Mouse (Mus musculus): ENCODE results near the gene Clec4b2.
A peak's percentile ranks its signal among the peaks of the same experiment; 100 is the strongest.
"Not testable (repeated sequence)": the region's sequence is repeated elsewhere in the genome, so short reads cannot be mapped to it uniquely, and the experiment has no call there.

Clec4b2 gene

DNA sequence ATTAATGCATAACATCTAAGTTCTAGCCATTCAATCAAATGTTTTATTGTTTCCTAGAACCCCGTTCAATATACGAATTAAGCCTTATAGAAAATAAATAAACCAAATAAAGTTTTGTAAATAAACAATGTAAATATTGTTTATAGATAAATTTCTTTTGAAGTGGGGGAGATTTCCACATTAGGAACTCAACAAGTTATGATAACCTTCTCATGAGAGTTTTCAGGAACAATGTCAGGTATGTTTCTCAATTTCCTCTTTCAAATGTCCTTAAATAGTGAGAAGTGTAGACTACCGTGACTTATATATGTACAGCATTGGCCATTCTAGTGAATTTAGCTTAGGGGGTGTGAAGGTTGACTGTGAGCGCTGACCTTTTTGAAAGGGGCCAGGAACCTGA, at the start of gene Clec4b2:
Gene Clec4b2 (plus strand): TSS at position 301 of the 400 bp plus-strand sequence.
- no peak for DNase-seq (ENCODE audit: low read depth, low spot score)

- DNase-seq (ENCODE audit: low read depth, low spot score): peak; percentile 27
These were observed 49.5 kb upstream of the Clec4b2 start for GRCm38 (mm10) chr6:123123195-123123594.

DNA sequence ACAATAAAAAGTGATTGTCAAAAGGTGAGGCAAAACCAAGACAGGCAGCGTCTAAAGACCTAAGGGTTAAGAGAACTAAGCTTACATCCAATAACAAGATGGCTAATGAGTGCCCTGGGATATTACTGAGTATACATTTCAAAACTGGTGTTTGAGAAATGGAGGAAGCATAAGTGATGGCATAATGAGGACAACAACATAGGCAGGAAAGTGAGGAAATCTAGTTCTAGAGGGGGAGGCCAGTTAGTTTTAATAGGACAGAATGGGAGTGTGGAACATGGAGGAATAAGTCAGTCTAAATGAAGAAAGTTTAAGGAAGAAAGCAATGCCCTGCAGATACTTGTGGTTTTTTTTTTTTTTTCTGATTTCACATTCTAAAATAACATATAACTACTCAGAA, 45.5 kb upstream of the Clec4b2 start:
- DNase-seq (ENCODE audit: low read depth, low spot score): no peak

DNA sequence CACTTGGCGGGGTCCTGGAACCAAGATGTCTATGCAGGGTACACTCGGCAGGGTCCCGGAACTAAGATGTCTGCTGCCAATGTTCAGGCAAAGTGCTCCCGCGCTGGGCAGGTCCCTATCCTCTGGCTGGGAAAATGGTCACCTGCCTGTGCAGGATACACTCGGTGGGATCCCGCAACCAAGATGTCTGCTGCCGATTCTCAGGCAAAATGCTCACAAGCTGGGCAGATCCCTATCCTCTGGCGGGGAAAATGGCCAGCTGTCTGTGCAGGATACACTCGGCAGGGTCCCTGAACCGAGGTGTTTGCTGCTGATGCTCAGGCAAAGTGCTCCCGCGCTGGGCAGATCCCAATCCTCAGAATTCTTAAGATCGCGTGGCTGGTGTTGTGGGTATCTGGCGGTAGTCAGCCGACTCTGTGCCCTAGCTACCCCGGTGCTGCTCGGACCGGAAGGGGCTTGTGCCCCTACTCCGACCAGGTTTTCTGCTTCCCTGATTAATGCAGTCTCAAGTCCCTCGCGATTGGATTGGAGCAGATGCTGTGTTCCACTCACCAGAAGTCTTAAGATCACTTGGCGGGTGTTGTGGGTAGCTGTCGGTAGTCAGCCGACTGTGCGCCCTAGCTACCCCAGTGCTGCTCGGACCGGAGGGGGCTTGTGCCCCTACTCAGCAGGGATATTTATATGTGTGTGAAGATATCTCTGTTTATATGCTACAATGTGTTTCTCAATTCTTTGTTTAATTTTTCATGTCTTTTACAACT, 34.7 kb upstream of the Clec4b2 start:
- not testable (repeated sequence) for DNase-seq (ENCODE audit: low read depth, low spot score)

DNA sequence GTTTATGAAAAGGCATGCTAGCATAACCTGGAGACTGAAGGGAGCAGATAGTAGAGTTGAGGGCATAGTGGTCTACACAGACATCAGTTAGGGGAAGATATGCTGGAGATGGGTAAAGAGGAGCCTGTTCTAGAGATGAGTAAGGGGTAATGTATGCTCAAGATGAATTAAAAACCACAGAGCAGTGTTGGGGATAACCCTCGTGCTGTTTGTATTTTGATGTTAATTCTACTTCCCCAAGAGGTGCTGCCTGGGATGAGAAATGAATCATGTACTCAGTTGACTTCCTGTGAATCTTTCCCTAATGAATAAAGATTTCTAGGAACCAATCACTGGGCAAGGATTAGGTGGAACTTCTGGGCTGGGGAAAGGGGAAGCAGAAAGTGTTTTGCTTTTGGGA, 2.6 kb upstream of the Clec4b2 start:
- peak; percentile 2 for DNase-seq (ENCODE audit: low read depth, low spot score)

DNA sequence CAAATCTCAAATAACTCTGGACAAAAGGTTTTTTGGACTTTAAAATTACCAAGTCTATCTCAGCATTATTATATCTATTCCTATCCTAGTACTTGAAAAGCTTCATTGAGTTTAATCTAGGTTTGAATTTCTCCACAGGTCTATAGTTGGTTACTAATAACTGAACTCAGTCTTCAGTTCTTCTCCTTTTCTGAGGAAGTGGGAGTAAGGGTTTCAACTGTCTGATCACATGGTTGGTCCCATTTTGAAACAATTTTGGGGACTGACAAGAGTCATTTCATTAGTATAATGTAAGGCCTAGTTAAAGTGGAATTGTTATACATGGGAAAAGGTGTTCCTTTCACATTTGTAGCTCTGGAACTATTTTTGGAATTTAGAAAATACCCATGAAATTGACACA, 1.7 kb upstream of the Clec4b2 start:
- no peak for DNase-seq (ENCODE audit: low read depth, low spot score)

DNA sequence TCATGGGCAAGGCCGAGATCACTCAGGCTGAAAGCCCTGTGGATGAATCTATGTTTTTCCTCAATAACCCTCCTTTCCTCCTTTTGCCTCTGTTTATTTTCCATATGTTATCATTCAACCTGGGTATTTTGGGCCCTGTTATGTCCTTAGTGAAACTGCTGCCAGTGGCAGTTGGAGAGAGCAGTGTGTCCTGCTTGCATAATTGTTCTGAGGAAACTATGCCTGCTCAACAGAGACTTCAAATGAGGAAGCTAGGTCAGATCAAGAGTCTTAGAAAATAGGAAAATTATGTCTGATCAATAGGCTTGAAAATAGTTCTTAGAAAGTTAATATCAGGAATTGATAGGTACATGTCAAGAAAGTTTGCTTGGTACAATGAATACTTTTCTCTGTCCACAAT, 2.9 kb downstream of the Clec4b2 start:
- no peak for DNase-seq (ENCODE audit: low read depth, low spot score)

GRCm38 (mm10) chr6:123184862-123185261, 12.2 kb downstream of the Clec4b2 start:
- not testable (repeated sequence) for DNase-seq (ENCODE audit: low read depth, low spot score)

DNA sequence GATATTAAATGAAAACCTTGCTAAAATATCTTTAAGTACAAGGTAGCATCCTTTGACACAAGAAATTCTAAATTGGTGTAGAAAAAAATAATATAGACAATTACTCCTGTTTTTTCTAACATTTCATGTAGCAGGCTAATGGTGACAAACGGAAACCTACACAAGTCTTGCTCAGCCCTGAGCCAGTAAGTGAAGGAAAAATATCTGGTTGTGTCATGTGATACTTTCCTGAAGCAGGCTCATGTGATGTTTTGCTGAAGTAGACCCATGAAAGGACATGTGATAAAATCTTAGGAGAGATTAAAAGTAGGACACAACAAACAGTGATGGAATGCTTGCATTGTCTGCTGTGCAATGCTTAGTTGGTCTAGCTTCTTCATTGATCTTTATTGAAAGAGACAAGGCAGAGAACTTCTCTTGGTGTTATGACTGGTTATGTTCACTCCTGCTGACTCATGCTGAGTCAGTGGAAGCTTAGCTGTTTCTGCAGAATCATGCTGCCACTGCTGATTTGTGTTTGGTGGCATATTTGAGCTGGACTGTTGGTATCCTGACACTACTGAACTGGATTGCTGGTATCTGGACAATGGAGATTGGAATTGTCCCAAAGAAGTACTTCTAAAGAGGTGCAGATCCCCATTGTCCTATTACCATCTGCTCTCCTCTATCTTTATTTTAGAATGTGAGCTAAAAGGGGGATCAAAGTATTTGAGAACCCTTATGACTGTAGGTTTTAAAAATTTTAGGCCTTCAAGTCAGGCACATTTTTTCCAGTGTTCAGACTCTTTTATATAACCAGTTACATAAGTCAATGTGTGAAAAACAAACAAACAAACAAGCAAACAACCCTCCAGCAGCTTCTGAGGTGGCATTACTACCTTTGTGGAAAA, 34.7 kb downstream of the Clec4b2 start:
- no peak for DNase-seq (ENCODE audit: low read depth, low spot score)

- DNase-seq (ENCODE audit: low read depth, low spot score): not testable (repeated sequence)
These were observed 35.4 kb downstream of the Clec4b2 start for GRCm38 (mm10) chr6:123208077-123208439.

GRCm38 (mm10) chr6:123211726-123212125, 39.0 kb downstream of the Clec4b2 start:
- no peak for DNase-seq (ENCODE audit: low read depth, low spot score)

- peak; percentile 14 for DNase-seq (ENCODE audit: low read depth, low spot score)
These were observed 55.0 kb downstream of the Clec4b2 start for GRCm38 (mm10) chr6:123227519-123228166.

GRCm38 (mm10) chr6:123229644-123230043, 57.0 kb downstream of the Clec4b2 start, which contains the start of gene Clec4n:
Gene Clec4n (plus strand): TSS chr6:123229843.
- no peak for DNase-seq (ENCODE audit: low read depth, low spot score)

GRCm38 (mm10) chr6:123231149-123231548, 58.5 kb downstream of the Clec4b2 start:
- no peak for DNase-seq (ENCODE audit: low read depth, low spot score)

DNA sequence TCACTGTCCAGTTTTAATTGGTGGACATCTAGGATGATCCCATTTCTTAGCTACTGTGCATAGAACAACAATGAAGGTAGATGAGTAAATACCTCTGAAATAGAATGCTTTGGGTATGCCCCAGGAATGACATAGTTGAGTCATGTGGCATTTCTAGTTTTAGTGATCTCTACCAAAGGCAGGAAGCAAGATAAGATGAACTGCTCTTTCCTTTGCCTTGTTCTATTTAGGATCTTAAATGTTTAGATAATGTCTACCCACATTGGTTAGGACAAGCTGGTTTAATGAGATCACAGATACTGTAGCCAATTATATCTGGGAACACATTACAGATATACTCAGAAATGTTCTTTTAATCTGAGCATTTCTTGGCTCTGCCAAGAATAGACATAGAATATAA, 64.9 kb downstream of the Clec4b2 start:
- no peak for DNase-seq (ENCODE audit: low read depth, low spot score)

- no peak for DNase-seq (ENCODE audit: low read depth, low spot score)
These were observed 71.5 kb downstream of the Clec4b2 start for GRCm38 (mm10) chr6:123244201-123244600.

- not testable (repeated sequence) for DNase-seq (ENCODE audit: low read depth, low spot score)
These were observed 76.2 kb downstream of the Clec4b2 start for GRCm38 (mm10) chr6:123248862-123249261.

DNA sequence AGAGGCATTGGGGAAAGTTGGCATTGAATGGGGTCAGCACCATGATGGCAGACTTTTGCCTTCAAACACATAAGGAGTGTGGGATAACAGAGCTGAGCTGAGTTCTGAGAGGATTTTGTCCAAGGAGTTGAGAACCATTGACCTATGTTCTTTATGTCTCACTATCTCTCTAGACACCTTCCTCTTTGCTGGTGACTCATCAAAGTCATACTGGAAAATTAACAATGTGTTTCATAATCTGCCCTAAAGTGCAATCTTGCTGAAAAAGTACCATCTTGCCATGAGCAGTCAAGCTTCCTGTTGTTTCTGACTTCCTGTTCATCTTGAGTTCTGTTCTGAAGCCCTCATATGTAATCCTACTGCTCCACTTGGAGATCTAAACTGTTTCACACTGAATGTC, 80.0 kb downstream of the Clec4b2 start:
- peak; percentile 18 for DNase-seq (ENCODE audit: low read depth, low spot score)
